Mouse (Mus musculus) heart, adult 10 weeks (tissue): Measurements from ENCODE around the gene Glra4. TPM values are rescaled to one million over a fixed set of nuclear protein-coding genes. Genes with fewer than 3 reads are reported as not detected.

ENCODE experiments used
- polyA plus RNA-seq: library from polyadenylated mRNA; stranded (reverse); fragments of 350-450 nt; fragmentation: Illumina TruSeq; extraction: RNeasy Lipid Tissue Mini Kit (QIAGEN cat#74804); gene quantifications from one replicate; pipeline ENCODE4 v1.2.3, GENCODE M21; 2014; ENCODE audit warnings: low read depth, low replicate concordance

Glra4 gene
- not detected for polyA plus RNA-seq

DNA sequence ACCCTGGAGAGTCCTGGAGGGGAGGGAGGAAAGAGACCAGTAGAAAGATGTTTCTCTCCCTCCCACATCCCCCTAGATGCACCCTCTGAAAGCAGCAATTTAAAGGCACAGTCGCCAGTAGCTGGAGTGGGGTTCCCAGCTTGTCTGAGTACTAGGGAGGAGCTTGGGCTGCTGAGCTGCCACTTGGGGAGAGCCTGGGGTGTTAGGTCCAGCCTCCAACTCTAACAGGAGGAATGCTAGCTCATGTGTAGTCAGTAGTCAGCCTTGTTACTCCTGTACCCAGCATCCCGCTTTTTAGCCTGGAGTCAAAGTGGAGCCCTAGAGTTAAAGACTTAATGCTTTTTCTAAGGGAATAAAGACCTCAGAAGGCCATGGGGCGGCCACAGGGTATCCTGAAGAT, at the start of gene Glra4:
TSS of gene Glra4 (minus strand) at position 101 of the 400 bp plus-strand sequence.

GRCm38 (mm10) chrX:136822371-136822770, 42.4 kb upstream of the Glra4 start, which contains the start of gene Plp1:
Plp1 (plus strand) TSS chrX:136822671.

GRCm38 (mm10) chrX:136743459-136743858, 36.5 kb downstream of the Glra4 start, which contains the start of gene Morf4l2:
Morf4l2 (minus strand) TSS chrX:136743690.

Other genes starting within 250 kb of the Glra4 start
- gene Kir3dl2, start 236.1 kb downstream of the Glra4 start, polyA plus RNA-seq, result not detected
- gene Tceal3, start 189.3 kb downstream of the Glra4 start, polyA plus RNA-seq, result 1.7 TPM
- gene Tceal1, start 72.2 kb downstream of the Glra4 start, polyA plus RNA-seq, result 7.5 TPM
- gene Morf4l2, start 36.5 kb downstream of the Glra4 start, polyA plus RNA-seq, result 90.8 TPM
- gene Plp1, start 42.5 kb upstream of the Glra4 start, polyA plus RNA-seq, result 6.7 TPM
- gene Rab9b, start 88.6 kb upstream of the Glra4 start, polyA plus RNA-seq, result 0.21 TPM
- not detected for gene H2bfm, start 147.2 kb upstream of the Glra4 start, polyA plus RNA-seq
- not detected for gene Tmsb15b2, start 195.4 kb upstream of the Glra4 start, polyA plus RNA-seq
- not detected for gene Tmsb15l, start 196.7 kb upstream of the Glra4 start, polyA plus RNA-seq
- gene Tmsb15b1, start 196.7 kb upstream of the Glra4 start, polyA plus RNA-seq, result not detected
- gene Zcchc18, start 213.0 kb upstream of the Glra4 start, polyA plus RNA-seq, result 0.31 TPM